Mouse (Mus musculus) megakaryocyte progenitor cell, adult 5-6 weeks (primary cell): ENCODE data around the gene Nefh. TPM values are rescaled to one million over a fixed set of nuclear protein-coding genes. Genes with fewer than 3 reads are reported as not detected.

Experiments used
- total RNA-seq, 2 experiments: library from RNA; stranded (forward) in 1 of 2; stranded (reverse) in 1 of 2; fragments of 157-497, 149-512 nt in 1 of 2; fragments of 200-1000 nt in 1 of 2; gene quantifications; 2 replicates each; pipeline versions ENCODE4 v1.2.3 to v1.2.4; 2015 to 2017

Nefh gene
- total RNA-seq, 2 experiments from 2014 or later = 3.5 to 8.0 TPM

Other genes with a start within 250 kb of the Nefh start
- gene Uqcr10, start 243.7 kb downstream of the Nefh start, total RNA-seq (2015) = 195 and 210 TPM in 2 replicates
- gene Uqcr10, start 243.7 kb downstream of the Nefh start, total RNA-seq (2017) = 126 and 138 TPM in 2 replicates
- 38.8 and 40.6 TPM in 2 replicates for gene Zmat5, start 243.4 kb downstream of the Nefh start, total RNA-seq (2015)
- gene Zmat5, start 243.4 kb downstream of the Nefh start, total RNA-seq (2017) = 8.2 and 10.8 TPM in 2 replicates
- not detected in 2 replicates for gene Cabp7, start 201.3 kb downstream of the Nefh start, total RNA-seq (2015)
- gene Cabp7, start 201.3 kb downstream of the Nefh start, total RNA-seq (2017) = not detected in 2 replicates
- 17.4 and 17.9 TPM in 2 replicates for gene Nf2, start 98.5 kb downstream of the Nefh start, total RNA-seq (2015)
- 48.1 and 64.9 TPM in 2 replicates for gene Nf2, start 98.5 kb downstream of the Nefh start, total RNA-seq (2017)
- 12.0 and 13.7 TPM in 2 replicates for gene Nipsnap1, start 74.1 kb downstream of the Nefh start, total RNA-seq (2015)
- gene Nipsnap1, start 74.1 kb downstream of the Nefh start, total RNA-seq (2017) = 20.5 and 21.5 TPM in 2 replicates
- 19.7 and 20.7 TPM in 2 replicates for gene Thoc5, start 52.7 kb downstream of the Nefh start, total RNA-seq (2015)
- gene Thoc5, start 52.7 kb downstream of the Nefh start, total RNA-seq (2017) = 51.9 and 56.1 TPM in 2 replicates
- 29.3 and 36.5 TPM in 2 replicates for gene Ap1b1, start 38.8 kb upstream of the Nefh start, total RNA-seq (2015)
- gene Ap1b1, start 38.8 kb upstream of the Nefh start, total RNA-seq (2017) = 39.2 and 41.6 TPM in 2 replicates
- gene Rasl10a, start 110.1 kb upstream of the Nefh start, total RNA-seq (2015) = not detected in 2 replicates
- gene Rasl10a, start 110.1 kb upstream of the Nefh start, total RNA-seq (2017) = not detected in 2 replicates
- gene Gas2l1, start 117.3 kb upstream of the Nefh start, total RNA-seq (2015) = 0.22 and 0.46 TPM in 2 replicates
- gene Gas2l1, start 117.3 kb upstream of the Nefh start, total RNA-seq (2017) = 0.58 TPM in 1 of 2 replicates, not detected in the other
- gene Rhbdd3, start 150.9 kb upstream of the Nefh start, total RNA-seq (2015) = 8.5 and 10.2 TPM in 2 replicates
- gene Rhbdd3, start 150.9 kb upstream of the Nefh start, total RNA-seq (2017) = 22.2 and 33.8 TPM in 2 replicates
- 183 and 217 TPM in 2 replicates for gene Ewsr1, start 151.2 kb upstream of the Nefh start, total RNA-seq (2015)
- 513 and 628 TPM in 2 replicates for gene Ewsr1, start 151.2 kb upstream of the Nefh start, total RNA-seq (2017)
- 3.5 and 5.5 TPM in 2 replicates for gene Emid1, start 204.2 kb upstream of the Nefh start, total RNA-seq (2015)
- gene Emid1, start 204.2 kb upstream of the Nefh start, total RNA-seq (2017) = 5.2 and 5.5 TPM in 2 replicates